Mouse (Mus musculus): ENCODE measurements at regions not wholly inside any gene's neighbourhood (a gene's known extent, or its start where the extent isn't known, plus 50 kb on each side); places are given as distances from the start of the nearest gene placed in this dataset.

DNA sequence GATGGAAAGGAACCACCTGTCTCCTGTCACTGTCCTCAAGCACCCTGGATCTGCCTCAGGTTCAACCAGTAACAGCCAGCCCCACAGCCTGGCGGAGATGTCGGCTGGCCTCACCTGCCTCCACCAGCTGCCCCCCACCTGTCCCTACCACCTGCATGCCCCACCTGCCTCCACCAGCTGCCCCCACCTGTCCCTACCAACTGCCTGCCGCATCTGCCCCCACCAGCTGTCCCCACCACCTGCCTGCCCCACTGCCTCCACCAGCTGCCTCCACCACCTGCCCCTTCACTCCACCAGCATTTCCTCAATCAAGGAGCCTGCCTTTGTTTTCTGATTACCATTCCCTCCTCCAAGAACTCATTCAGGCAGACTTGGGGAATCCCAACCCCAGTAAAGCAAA is 68.9 kb upstream of the Smyd2 start:
- no peak for DNase-seq (ENCODE audit: low read depth, low spot score)

DNA sequence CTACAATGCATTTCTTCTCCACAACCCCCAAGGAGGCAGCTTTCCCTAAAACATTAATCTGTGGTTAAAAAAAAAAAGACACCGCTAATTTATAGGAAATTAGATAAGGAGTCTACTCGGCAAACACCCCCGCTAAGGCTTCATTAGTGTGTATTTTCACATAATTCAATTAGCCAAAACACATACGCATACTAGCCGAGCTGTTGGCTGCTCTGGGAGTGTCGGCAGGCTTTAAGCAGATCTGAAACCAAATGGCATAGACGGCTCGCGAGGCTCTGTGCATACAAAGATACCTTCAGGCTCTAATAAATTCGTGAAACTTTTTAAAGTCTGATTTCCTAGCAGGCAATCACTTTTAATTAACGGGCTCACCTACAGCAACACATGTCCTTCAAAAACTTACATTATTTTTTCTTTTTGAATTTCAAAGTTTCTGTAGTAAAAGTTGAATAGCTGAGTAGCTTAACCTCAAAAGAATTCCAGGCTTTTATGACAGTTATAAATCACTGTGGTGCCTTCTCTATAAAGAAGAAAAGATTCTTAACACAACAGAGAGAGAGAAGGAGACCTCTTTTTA is 68.0 kb upstream of the Smyd2 start:
- no peak for DNase-seq (ENCODE audit: low read depth, low spot score)

DNA sequence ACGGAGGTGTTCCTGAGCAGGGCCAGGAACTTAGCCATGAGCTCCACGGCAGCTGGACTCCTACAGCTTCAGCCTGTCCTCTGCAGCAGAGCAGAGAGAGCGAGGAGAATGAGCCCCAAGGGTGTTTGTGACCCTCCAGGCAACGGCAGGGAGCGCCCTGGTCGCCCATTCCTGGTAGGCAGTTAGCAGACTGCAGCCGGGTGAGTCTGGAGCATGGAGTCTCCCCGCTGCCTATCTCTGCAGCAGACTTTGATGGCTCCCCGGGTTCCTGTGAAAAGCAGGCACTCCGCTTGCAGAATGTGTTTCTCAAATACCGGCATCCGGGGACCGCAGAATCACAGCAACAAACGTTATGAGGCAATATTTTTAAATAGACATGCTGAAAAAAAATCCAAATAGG is 67.2 kb upstream of the Smyd2 start:
- no peak for DNase-seq (ENCODE audit: low read depth, low spot score)

DNA sequence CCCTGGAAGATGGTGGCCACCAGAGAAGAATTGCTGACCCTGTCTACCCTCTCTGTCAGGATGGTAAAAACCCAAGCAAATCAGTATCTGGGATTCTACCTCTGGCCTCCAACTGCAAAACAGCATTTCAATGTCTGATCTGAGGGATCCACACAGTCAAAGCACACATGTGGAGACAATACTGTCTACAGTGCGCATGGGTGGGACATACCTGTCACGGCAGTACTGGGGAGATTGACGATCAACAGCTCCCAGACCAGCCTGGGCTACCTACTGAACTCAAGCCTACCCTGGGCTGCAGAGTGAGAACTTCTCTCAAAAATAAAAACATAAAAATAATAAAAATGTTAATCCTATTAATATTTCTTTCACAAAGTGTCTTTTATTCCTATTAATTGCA is 66.7 kb upstream of the Smyd2 start:
- DNase-seq (ENCODE audit: low read depth, low spot score) = no peak

DNA sequence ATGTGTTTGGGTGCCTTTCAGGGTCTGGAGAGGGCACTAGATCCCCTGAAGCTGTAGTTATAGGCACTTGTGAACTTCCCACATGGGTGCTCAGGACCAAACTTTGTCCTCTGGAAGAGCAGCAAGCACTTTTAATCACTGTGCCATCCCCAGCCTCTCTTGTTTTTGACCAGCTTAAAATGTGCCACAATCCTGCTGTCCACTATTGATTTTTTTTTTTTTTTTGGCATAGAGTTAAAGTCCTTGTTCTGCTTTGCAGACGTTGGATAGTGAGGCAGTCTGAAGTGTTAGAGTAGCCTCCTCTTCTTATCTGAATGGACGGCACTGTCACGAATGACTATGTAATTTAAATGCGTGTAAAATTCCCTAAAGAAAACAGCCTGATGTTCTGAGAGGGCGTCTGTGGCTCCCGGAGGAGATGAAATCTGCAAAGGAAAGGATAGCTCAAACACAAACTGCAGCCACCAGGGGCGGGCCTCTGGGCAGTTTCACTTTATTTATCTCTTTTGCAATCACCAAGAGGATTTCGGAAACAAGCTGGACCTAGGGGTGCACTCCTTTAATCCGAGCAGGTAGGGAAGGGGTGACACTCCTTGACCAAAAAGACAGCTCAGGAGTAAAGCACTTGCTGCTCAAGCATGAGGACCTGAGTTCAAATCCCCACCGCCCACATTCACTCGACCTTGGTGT is 63.5 kb upstream of the Smyd2 start:
- DNase-seq (ENCODE audit: low read depth, low spot score) = no peak

DNA sequence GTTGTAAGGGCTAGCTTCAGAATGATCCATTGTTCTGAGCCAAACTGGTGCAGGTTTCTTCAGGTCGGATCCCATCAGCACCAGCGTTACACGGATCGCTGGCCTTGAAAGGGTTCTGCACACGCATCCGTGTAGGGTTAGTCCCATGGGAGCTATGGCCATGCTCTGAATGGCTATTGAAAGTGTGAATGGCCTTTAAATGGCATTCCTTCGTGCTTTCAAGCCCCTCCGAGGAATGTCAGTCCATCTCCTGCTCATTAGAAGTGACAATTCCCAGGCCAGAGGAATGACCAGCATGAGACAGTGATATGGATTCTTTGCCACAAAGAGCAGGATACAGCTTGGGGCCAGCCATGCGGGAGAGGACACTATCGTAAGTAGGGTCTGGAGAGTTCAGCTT is 56.1 kb upstream of the Smyd2 start:
- no peak for DNase-seq (ENCODE audit: low read depth, low spot score)

DNA sequence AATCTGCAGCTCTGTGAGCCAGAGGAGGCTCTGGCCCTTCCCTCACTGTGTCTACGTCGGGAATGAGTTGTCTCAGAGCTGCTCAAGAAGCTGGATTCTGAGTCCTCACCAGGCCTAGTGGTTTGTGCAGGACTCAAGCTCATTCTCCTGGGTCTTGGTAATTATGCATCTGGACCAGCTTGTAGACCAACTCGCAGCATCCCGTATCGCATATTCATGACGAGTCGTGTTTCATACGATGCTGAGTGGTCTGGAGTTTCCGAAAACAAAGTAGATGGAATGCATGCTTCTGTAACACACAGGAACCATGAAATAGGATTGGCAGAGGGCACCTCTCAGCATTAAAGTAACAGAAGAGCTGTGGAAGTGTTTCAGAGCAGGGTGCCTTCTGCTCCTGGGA is 53.5 kb upstream of the Smyd2 start:
- DNase-seq (ENCODE audit: low read depth, low spot score) = no peak

DNA sequence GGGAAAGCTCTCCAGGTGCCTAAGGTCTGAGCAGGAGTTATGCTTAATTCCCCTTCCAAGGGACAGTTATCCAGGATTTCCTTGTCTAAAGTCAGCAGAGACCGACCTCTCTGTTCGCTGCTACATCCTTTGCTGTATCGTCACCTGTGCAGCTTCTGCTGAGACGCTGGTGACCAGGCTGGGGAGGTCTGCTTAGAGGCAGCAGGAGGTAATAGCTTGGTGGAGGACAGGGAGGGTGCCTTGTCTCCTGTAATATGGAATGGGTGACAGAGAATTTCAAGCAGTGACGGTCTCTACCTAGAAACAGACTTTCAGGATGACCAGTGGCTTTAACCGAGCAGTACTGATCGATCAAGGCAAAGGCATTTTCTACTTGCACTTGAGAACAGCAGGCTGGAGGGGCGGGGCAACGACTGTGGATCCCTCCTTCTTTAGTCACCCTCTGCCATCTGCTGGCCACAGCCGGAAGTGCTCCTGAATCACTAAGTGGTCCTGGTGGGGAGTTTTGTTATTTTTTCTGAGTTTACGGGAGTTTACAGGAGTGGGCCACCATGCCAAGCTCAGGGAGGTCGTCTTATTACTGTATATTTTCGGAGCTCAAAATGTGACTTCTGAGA is 50.7 kb upstream of the Smyd2 start:
- DNase-seq (ENCODE audit: low read depth, low spot score) = peak; percentile 90
